Mouse (Mus musculus): ENCODE results near the gene Ddr2. TPM values are rescaled to one million over a fixed set of nuclear protein-coding genes. Genes with fewer than 3 reads are reported as not detected.
A peak's percentile ranks its signal among the peaks of the same experiment; 100 is the strongest.

Gene Ddr2
- total and polyA plus RNA-seq, 3 experiments, result 0.17 to 0.37 (median 0.30) TPM

DNA sequence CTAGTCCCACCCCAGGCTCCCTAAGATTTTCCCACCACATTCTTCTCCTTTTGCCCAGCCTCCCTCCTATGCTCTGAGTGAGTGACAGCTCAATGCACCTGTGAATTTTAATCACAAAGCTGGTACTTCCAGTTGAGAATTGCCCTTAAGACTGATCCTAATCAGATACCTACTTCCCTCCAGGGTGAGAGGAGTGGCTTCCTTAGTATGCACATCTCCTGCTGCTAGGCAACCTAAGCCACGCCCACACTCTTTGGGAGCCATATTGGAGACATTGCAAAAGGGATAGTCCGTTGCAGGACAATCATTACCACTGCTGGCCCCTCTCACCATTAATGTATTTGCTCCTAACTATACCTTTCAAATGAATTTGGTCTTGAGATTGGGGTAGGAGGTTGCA lies 31.1 kb downstream of the Ddr2 start:
- no peak overlapping the region for H3K9ac ChIP-seq (ENCODE audit: insufficient read depth, low read depth)
- H3K27ac ChIP-seq (ENCODE audit: insufficient read depth, low read depth), result no peak overlapping the region
- DNase-seq (ENCODE audit: extremely low read depth), result no peak
- H3K27me3 ChIP-seq (replicated peaks), result no peaks in the 10 kb centered on the region
- H3K4me3 ChIP-seq (replicated peaks in 1 of 3; ENCODE audit: low read depth in 2 of 3, low read length in 2 of 3, poor library complexity in 1 of 3), result no peak overlapping the region
- in situ Hi-C loops (cut with MboI; ENCODE audit: low pct_ligation_motif_present, low pct_unique_long_range_greater_than_20kb, low sequenced_read_pairs), result no loop called here
- TF ChIP-seq E2F4 (IDR thresholded peaks at IDR 0.05; ENCODE audit: insufficient replicate concordance, low read depth, low read length) (no peak), ZMIZ1 (IDR thresholded peaks at IDR 0.05; ENCODE audit: low read depth, low read length) (no peak), SIN3A (IDR thresholded peaks at IDR 0.05; ENCODE audit: low read length) (no peak), CHD1 (IDR thresholded peaks at IDR 0.05; ENCODE audit: low read depth, low read length) (no peak), JUND (conservative IDR thresholded peaks at IDR 0.05; ENCODE audit: low read depth, low read length) (no peak), MYC (IDR thresholded peaks at IDR 0.05; ENCODE audit: low read depth, low read length) (no peak), ZC3H11A (IDR thresholded peaks at IDR 0.05; ENCODE audit: low read depth, low read length) (no peak), MAZ (IDR thresholded peaks at IDR 0.05; ENCODE audit: low read depth, low read length) (no peak), USF1 (IDR thresholded peaks at IDR 0.05; ENCODE audit: low read depth, low read length) (no peak), HCFC1 (IDR thresholded peaks at IDR 0.05; ENCODE audit: low read depth, low read length) (no peak), JUN (IDR thresholded peaks at IDR 0.05; ENCODE audit: insufficient read depth, low read depth, low read length) (no peak), TBP (conservative IDR thresholded peaks at IDR 0.05; ENCODE audit: low read depth, low read length) (no peak)
- no peak overlapping the region for H3K4me2 ChIP-seq (ENCODE audit: insufficient read depth, low read depth, poor library complexity, severe bottlenecking)
- peaks cover 8 to 45% of the 10 kb centered on the region in 2 experiments for H3K4me1 ChIP-seq (ENCODE audit: control insufficient read depth in 1 of 2, insufficient read depth in 2 of 2)
- H3K36me3 ChIP-seq (replicated peaks in 1 of 2; ENCODE audit: control insufficient read depth in 1 of 2, insufficient read depth in 1 of 2, low read length in 1 of 2), result no peaks in the 10 kb centered on the region
- no peaks in the 10 kb centered on the region for H3K79me2 ChIP-seq (replicated peaks; ENCODE audit: control insufficient read depth, extremely low read depth, insufficient read depth, poor library complexity, severe bottlenecking)
- dilution Hi-C loops (cut with MboI; ENCODE audit: extremely low pct_ligation_motif_present, extremely low pct_unique_long_range_greater_than_20kb, low sequenced_read_pairs), result no loop called here
- H3K9me3 ChIP-seq (replicated peaks; ENCODE audit: low read length), result peaks cover 4% of the 10 kb centered on the region

DNA sequence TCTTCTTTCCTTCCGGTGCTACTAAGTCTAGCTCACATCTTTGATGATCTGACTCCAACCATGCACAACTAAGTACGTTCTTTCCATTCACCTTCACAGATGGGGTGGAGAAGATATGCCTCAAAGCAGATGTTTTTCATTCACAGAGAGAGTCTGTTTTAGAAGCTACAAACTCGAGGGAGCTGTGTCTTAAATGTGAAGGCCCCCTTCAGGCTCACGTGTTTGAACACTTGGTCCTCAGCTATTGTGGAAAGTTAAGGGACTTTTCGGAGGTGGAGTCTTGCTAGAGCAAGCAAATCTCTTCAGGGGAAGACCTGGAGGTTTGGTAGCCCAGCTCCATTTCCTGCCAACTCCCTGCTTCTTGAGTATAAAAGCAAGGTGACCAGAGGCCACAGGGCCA lies 34.2 kb downstream of the Ddr2 start:
- peak; percentile 55 for DNase-seq (ENCODE audit: extremely low read depth)
- TF ChIP-seq IRF4 (IDR thresholded peaks at IDR 0.05; ENCODE audit: low read depth, low read length) (0 out of 2 replicates have a peak, but pooled peaks have one; percentile 19), MYC (IDR thresholded peaks at IDR 0.05; ENCODE audit: low read depth, low read length) (no peak), BHLHE40 (IDR thresholded peaks at IDR 0.05; ENCODE audit: low read depth, low read length) (peak; percentile 89), MAX (IDR thresholded peaks at IDR 0.05; ENCODE audit: low read length) (peak; percentile 60), TCF12 (IDR thresholded peaks at IDR 0.05; ENCODE audit: low read depth, low read length) (peak; percentile 22; the same call in 1 of the 2 replicates), ETS1 (conservative IDR thresholded peaks at IDR 0.05; ENCODE audit: low read depth, low read length) (peak; percentile 65)
- Histone ChIP-seq H3K4me3 (replicated peaks in 1 of 3; ENCODE audit: low read depth in 2 of 3, low read length in 2 of 3, poor library complexity in 1 of 3) (no peak overlapping the region), H3K9me3 (replicated peaks; ENCODE audit: low read length) (peaks cover 8% of the 10 kb centered on the region), H3K4me2 (ENCODE audit: insufficient read depth, low read depth, poor library complexity, severe bottlenecking) (no peak overlapping the region), H3K27me3 (replicated peaks) (no peaks in the 10 kb centered on the region), H3K36me3 (replicated peaks in 1 of 2; ENCODE audit: control insufficient read depth in 1 of 2, insufficient read depth in 1 of 2, low read length in 1 of 2) (no peaks in the 10 kb centered on the region), H3K79me2 (replicated peaks; ENCODE audit: control insufficient read depth, extremely low read depth, insufficient read depth, poor library complexity, severe bottlenecking) (no peaks in the 10 kb centered on the region), H3K4me1 (ENCODE audit: control insufficient read depth in 1 of 2, insufficient read depth in 2 of 2) (peaks cover 7 to 42% of the 10 kb centered on the region in 2 experiments; a peak in 3 of 4 replicates), H3K27ac (ENCODE audit: insufficient read depth, low read depth) (peak overlapping the region; percentile 11; the same call in 1 of the 2 replicates), H3K9ac (ENCODE audit: insufficient read depth, low read depth) (no peak overlapping the region)
- in situ Hi-C loops (cut with MboI; ENCODE audit: low pct_ligation_motif_present, low pct_unique_long_range_greater_than_20kb, low sequenced_read_pairs), result no loop called here
- dilution Hi-C loops (cut with MboI; ENCODE audit: extremely low pct_ligation_motif_present, extremely low pct_unique_long_range_greater_than_20kb, low sequenced_read_pairs), result no loop called here

All from CH12.LX (cell line).